Mouse (Mus musculus): ENCODE results near the gene Pepd. TPM values are rescaled to one million over a fixed set of nuclear protein-coding genes. Genes with fewer than 3 reads are reported as not detected.

Pepd gene
- polyA plus RNA-seq, 1 experiment from 2014 or later: 53.4 TPM

- Histone ChIP-seq H3K36me3 (no peaks in the 10 kb centered on the region), H3K4me1 (no peaks in the 10 kb centered on the region), H3K4me3 (no peak overlapping the region), H3K9me3 (no peaks in the 10 kb centered on the region), H3K4me2 (no peak overlapping the region), H3K9ac (no peak overlapping the region), H3K27me3 (no peaks in the 10 kb centered on the region), H3K27ac (no peak overlapping the region)
- 73% methylated on average over 9 of the region's 9 CpGs for WGBS
- ATAC-seq (ENCODE audit: insufficient number of reproducible peaks, insufficient read depth, low FRiP score, low TSS enrichment, low read depth): no peak
Observed at GRCm38 (mm10) chr7:35013228-35013627, 101.0 kb downstream of the Pepd start.

GRCm38 (mm10) chr7:35015252-35015651 is 103.1 kb downstream of the Pepd start:
- 80% methylated on average over 2 of the region's 2 CpGs for WGBS
- no peaks in the 10 kb centered on the region for H3K4me1 ChIP-seq
- no peak for ATAC-seq (ENCODE audit: insufficient number of reproducible peaks, insufficient read depth, low FRiP score, low TSS enrichment, low read depth)
- no peak overlapping the region for H3K4me3 ChIP-seq
- H3K27me3 ChIP-seq: no peaks in the 10 kb centered on the region
- H3K9ac ChIP-seq: no peak overlapping the region
- no peak overlapping the region for H3K4me2 ChIP-seq
- no peaks in the 10 kb centered on the region for H3K9me3 ChIP-seq
- no peak overlapping the region for H3K27ac ChIP-seq
- peaks cover 4% of the 10 kb centered on the region; the same call in 1 of the 2 replicates for H3K36me3 ChIP-seq

GRCm38 (mm10) chr7:35021365-35021764 is 109.2 kb downstream of the Pepd start:
- H3K9ac ChIP-seq: no peak overlapping the region
- no peak overlapping the region for H3K4me2 ChIP-seq
- 88% methylated on average over 10 of the region's 10 CpGs for WGBS
- H3K27ac ChIP-seq: no peak overlapping the region
- no peak for ATAC-seq (ENCODE audit: insufficient number of reproducible peaks, insufficient read depth, low FRiP score, low TSS enrichment, low read depth)
- H3K9me3 ChIP-seq: no peaks in the 10 kb centered on the region
- no peaks in the 10 kb centered on the region for H3K27me3 ChIP-seq
- no peaks in the 10 kb centered on the region for H3K4me1 ChIP-seq
- no peak overlapping the region for H3K4me3 ChIP-seq
- H3K36me3 ChIP-seq: peaks cover 23% of the 10 kb centered on the region

GRCm38 (mm10) chr7:35023251-35023650 is 111.1 kb downstream of the Pepd start:
- Histone ChIP-seq H3K27ac (no peak overlapping the region), H3K27me3 (no peaks in the 10 kb centered on the region), H3K36me3 (peaks cover 23% of the 10 kb centered on the region), H3K4me3 (no peak overlapping the region), H3K9ac (no peak overlapping the region), H3K9me3 (no peaks in the 10 kb centered on the region), H3K4me2 (no peak overlapping the region), H3K4me1 (peaks cover 4% of the 10 kb centered on the region; the same call in 1 of the 2 replicates)
- 78% methylated on average over 4 of the region's 4 CpGs for WGBS
- ATAC-seq (ENCODE audit: insufficient number of reproducible peaks, insufficient read depth, low FRiP score, low TSS enrichment, low read depth): no peak

GRCm38 (mm10) chr7:35024426-35024825 is 112.2 kb downstream of the Pepd start:
- Histone ChIP-seq H3K9ac (no peak overlapping the region), H3K4me1 (peaks cover 10% of the 10 kb centered on the region), H3K4me2 (no peak overlapping the region), H3K4me3 (no peak overlapping the region), H3K9me3 (no peaks in the 10 kb centered on the region), H3K27ac (no peak overlapping the region), H3K27me3 (no peaks in the 10 kb centered on the region), H3K36me3 (peaks cover 23% of the 10 kb centered on the region)
- 72% methylated on average over 1 of the region's 1 CpGs for WGBS
- no peak for ATAC-seq (ENCODE audit: insufficient number of reproducible peaks, insufficient read depth, low FRiP score, low TSS enrichment, low read depth)

GRCm38 (mm10) chr7:35025409-35026275 is 113.5 kb downstream of the Pepd start:
- Histone ChIP-seq H3K36me3 (peaks cover 19% of the 10 kb centered on the region), H3K4me3 (no peak overlapping the region), H3K4me2 (no peak overlapping the region), H3K27ac (no peak overlapping the region), H3K9me3 (no peaks in the 10 kb centered on the region), H3K9ac (0 out of 2 replicates have a peak overlapping the region, but pooled peaks have one; percentile 22), H3K27me3 (no peaks in the 10 kb centered on the region), H3K4me1 (peaks cover 15% of the 10 kb centered on the region)
- WGBS: 43% methylated on average over 5 of the region's 5 CpGs
- ATAC-seq (ENCODE audit: insufficient number of reproducible peaks, insufficient read depth, low FRiP score, low TSS enrichment, low read depth): no peak

- Histone ChIP-seq H3K27ac (no peak overlapping the region), H3K4me2 (no peak overlapping the region), H3K4me1 (peaks cover 15% of the 10 kb centered on the region), H3K9me3 (no peaks in the 10 kb centered on the region), H3K36me3 (peaks cover 14% of the 10 kb centered on the region), H3K27me3 (no peaks in the 10 kb centered on the region), H3K9ac (no peak overlapping the region), H3K4me3 (no peak overlapping the region)
- ATAC-seq (ENCODE audit: insufficient number of reproducible peaks, insufficient read depth, low FRiP score, low TSS enrichment, low read depth): no peak
- 73% methylated on average over 4 of the region's 4 CpGs for WGBS
Observed at GRCm38 (mm10) chr7:35026276-35026630, 114.1 kb downstream of the Pepd start.

- H3K4me1 ChIP-seq: peaks cover 15% of the 10 kb centered on the region
- no peaks in the 10 kb centered on the region for H3K27me3 ChIP-seq
- no peak for ATAC-seq (ENCODE audit: insufficient number of reproducible peaks, insufficient read depth, low FRiP score, low TSS enrichment, low read depth)
- H3K4me3 ChIP-seq: no peak overlapping the region
- H3K9me3 ChIP-seq: no peaks in the 10 kb centered on the region
- 68% methylated on average over 3 of the region's 3 CpGs for WGBS
- H3K9ac ChIP-seq: no peak overlapping the region
- no peak overlapping the region for H3K27ac ChIP-seq
- H3K4me2 ChIP-seq: no peak overlapping the region
- H3K36me3 ChIP-seq: peaks cover 12% of the 10 kb centered on the region
Observed at GRCm38 (mm10) chr7:35026838-35027291, 114.7 kb downstream of the Pepd start.

- H3K9ac ChIP-seq: no peak overlapping the region
Observed at GRCm38 (mm10) chr7:35027801-35028420, 115.7 kb downstream of the Pepd start.

GRCm38 (mm10) chr7:35028559-35028958 is 116.4 kb downstream of the Pepd start:
- no peak overlapping the region for H3K4me2 ChIP-seq
- H3K36me3 ChIP-seq: peaks cover 23% of the 10 kb centered on the region
- H3K27ac ChIP-seq: 0 out of 2 replicates have a peak overlapping the region, but pooled peaks have one; percentile 1
- 81% methylated on average over 16 of the region's 16 CpGs for WGBS
- H3K4me3 ChIP-seq: no peak overlapping the region
- no peaks in the 10 kb centered on the region for H3K9me3 ChIP-seq
- H3K9ac ChIP-seq: no peak overlapping the region
- H3K4me1 ChIP-seq: peaks cover 15% of the 10 kb centered on the region
- no peaks in the 10 kb centered on the region for H3K27me3 ChIP-seq
- no peak for ATAC-seq (ENCODE audit: insufficient number of reproducible peaks, insufficient read depth, low FRiP score, low TSS enrichment, low read depth)

More at GRCm38 (mm10) chr7:35027801-35028420, 115.7 kb downstream of the Pepd start:
- 62% methylated on average over 9 of the region's 9 CpGs for WGBS
- Histone ChIP-seq H3K4me2 (no peak overlapping the region), H3K4me3 (no peak overlapping the region), H3K9me3 (no peaks in the 10 kb centered on the region), H3K27me3 (no peaks in the 10 kb centered on the region), H3K27ac (peak overlapping the region; percentile 22; the same call in 1 of the 2 replicates), H3K4me1 (peaks cover 15% of the 10 kb centered on the region), H3K36me3 (peaks cover 17% of the 10 kb centered on the region)
- ATAC-seq (ENCODE audit: insufficient number of reproducible peaks, insufficient read depth, low FRiP score, low TSS enrichment, low read depth): no peak

GRCm38 (mm10) chr7:35029228-35029627 is 117.0 kb downstream of the Pepd start:
- 82% methylated on average over 5 of the region's 5 CpGs for WGBS
- H3K36me3 ChIP-seq: peaks cover 28% of the 10 kb centered on the region
- ATAC-seq (ENCODE audit: insufficient number of reproducible peaks, insufficient read depth, low FRiP score, low TSS enrichment, low read depth): no peak
- peaks cover 15% of the 10 kb centered on the region for H3K4me1 ChIP-seq
- H3K27ac ChIP-seq: no peak overlapping the region
- no peaks in the 10 kb centered on the region for H3K27me3 ChIP-seq
- no peak overlapping the region for H3K4me3 ChIP-seq
- no peak overlapping the region for H3K9ac ChIP-seq
- no peak overlapping the region for H3K4me2 ChIP-seq
- no peaks in the 10 kb centered on the region for H3K9me3 ChIP-seq

- peaks cover 16% of the 10 kb centered on the region for H3K4me1 ChIP-seq
- ATAC-seq (ENCODE audit: insufficient number of reproducible peaks, insufficient read depth, low FRiP score, low TSS enrichment, low read depth): no peak
- H3K9ac ChIP-seq: 0 out of 2 replicates have a peak overlapping the region, but pooled peaks have one; percentile 16
- H3K36me3 ChIP-seq: peaks cover 31% of the 10 kb centered on the region
- H3K4me3 ChIP-seq: no peak overlapping the region
- no peaks in the 10 kb centered on the region for H3K9me3 ChIP-seq
- H3K27me3 ChIP-seq: no peaks in the 10 kb centered on the region
- no peak overlapping the region for H3K27ac ChIP-seq
- no peak overlapping the region for H3K4me2 ChIP-seq
- WGBS: 79% methylated on average over 3 of the region's 3 CpGs
Observed at GRCm38 (mm10) chr7:35029648-35030047, 117.5 kb downstream of the Pepd start.
